Comparison of ENCODE assay signal across 15 mouse cellular contexts in genomic region chr12:29178168-29178895, GRCm38 (mm10).
A peak's percentile ranks its signal among the peaks of the same experiment; 100 is the strongest.
DNase-seq lines count a peak whose midpoint lies in the region; ATAC-seq lines count a peak whose summit lies in the region.
"Had no signal": no experiment of that assay in that cellular context is flagged by ENCODE, and none has a peak within 500 bp of the region (broad histone marks: within the 10 kb centered on the region; RNA-seq: fewer than 3 reads in every experiment).

No protein-coding gene starts in this region.

- H3K9ac ChIP-seq in hindbrain, embryonic 13.5 days = no peak overlapping the region
- no peak overlapping the region for H3K9ac ChIP-seq in midbrain, embryonic 14.5 days (replicated peaks; ENCODE audit: low read length)
- no peak overlapping the region for H3K9ac ChIP-seq in midbrain, embryonic 11.5 days (ENCODE audit: low read length)
- H3K9ac ChIP-seq: hindbrain, embryonic 12.5 days; liver, embryonic 15.5 days had no signal

- peaks cover 34% of the 10 kb centered on the region for H3K4me1 ChIP-seq in hindbrain, embryonic 13.5 days (replicated peaks)
- peaks cover 6% of the 10 kb centered on the region for H3K4me1 ChIP-seq in hindbrain, embryonic 10.5 days (replicated peaks)
- H3K4me1 ChIP-seq in midbrain, embryonic 14.5 days (ENCODE audit: control insufficient read depth, insufficient read depth, low read length) = peaks cover 6% of the 10 kb centered on the region
- H3K4me1 ChIP-seq in midbrain, embryonic 11.5 days (ENCODE audit: control insufficient read depth, insufficient read depth, low read length) = peaks cover 3% of the 10 kb centered on the region; the same call in 1 of the 2 replicates
- H3K4me1 ChIP-seq: liver, embryonic 15.5 days had no signal

- H3K4me3 ChIP-seq in hindbrain, embryonic 13.5 days = no peak overlapping the region
- no peak overlapping the region for H3K4me3 ChIP-seq in hindbrain, embryonic 10.5 days
- H3K4me3 ChIP-seq in midbrain, embryonic 14.5 days (replicated peaks; ENCODE audit: low read depth, low read length) = no peak overlapping the region
- no peak overlapping the region for H3K4me3 ChIP-seq in midbrain, embryonic 11.5 days (ENCODE audit: low read depth, low read length)
- H3K4me3 ChIP-seq: forebrain, embryonic 10.5 days; hindbrain, embryonic 12.5 days; liver, embryonic 15.5 days had no signal

- peak; percentile 13; the same call in 1 of the 2 replicates for ATAC-seq in hindbrain, embryonic 13.5 days (ENCODE audit: low FRiP score)
- ATAC-seq in midbrain, embryonic 14.5 days (ENCODE audit: low FRiP score, low TSS enrichment) = no peak
- no peak for ATAC-seq in midbrain, embryonic 11.5 days (ENCODE audit: low FRiP score)
- ATAC-seq: intestine, embryonic 16.5 days; lung, postnatal 0 days had no signal

- 0 out of 2 replicates have a peak overlapping the region, but pooled peaks have one; percentile 8 for H3K27ac ChIP-seq in hindbrain, embryonic 13.5 days
- no peak overlapping the region for H3K27ac ChIP-seq in hindbrain, embryonic 10.5 days
- no peak overlapping the region for H3K27ac ChIP-seq in midbrain, embryonic 14.5 days (replicated peaks; ENCODE audit: low read depth, low read length)
- no peak overlapping the region for H3K27ac ChIP-seq in midbrain, embryonic 11.5 days (ENCODE audit: low read depth, low read length)
- H3K27ac ChIP-seq: forebrain, embryonic 10.5 days; hindbrain, embryonic 12.5 days; liver, embryonic 15.5 days had no signal

- DNase-seq in hindbrain, embryonic 10.5 days (ENCODE audit: low spot score) = no peak
- DNase-seq in midbrain, embryonic 14.5 days = peak; percentile 21
- DNase-seq in midbrain, embryonic 11.5 days (ENCODE audit: low spot score, missing footprints) = no peak
- peak; percentile 90 for DNase-seq in MN1 (ENCODE audit: low spot score)
- DNase-seq in adrenal gland, postnatal 10 days = peak; percentile 78
- DNase-seq in layer of hippocampus, postnatal 25 days (ENCODE audit: extremely low spot score in 1 of 2, low spot score in 1 of 2) = no peak
- DNase-seq in left cerebral cortex, adult 9 months (ENCODE audit: low spot score in 2 of 2) = no peak
- DNase-seq: cerebellum, adult 9-10 months; gastrocnemius, postnatal 10 days had no signal

- H3K36me3 ChIP-seq in hindbrain, embryonic 13.5 days = no peaks in the 10 kb centered on the region
- H3K36me3 ChIP-seq in hindbrain, embryonic 10.5 days = no peaks in the 10 kb centered on the region
- H3K36me3 ChIP-seq in midbrain, embryonic 14.5 days (ENCODE audit: control insufficient read depth, insufficient read depth, low read length) = no peaks in the 10 kb centered on the region
- no peaks in the 10 kb centered on the region for H3K36me3 ChIP-seq in midbrain, embryonic 11.5 days (ENCODE audit: control insufficient read depth, insufficient read depth, low read length)
- H3K36me3 ChIP-seq: forebrain, embryonic 10.5 days; hindbrain, embryonic 12.5 days; liver, embryonic 15.5 days had no signal

- H3K9me3 ChIP-seq in hindbrain, embryonic 13.5 days = no peaks in the 10 kb centered on the region
- no peaks in the 10 kb centered on the region for H3K9me3 ChIP-seq in hindbrain, embryonic 10.5 days
- no peaks in the 10 kb centered on the region for H3K9me3 ChIP-seq in midbrain, embryonic 14.5 days (ENCODE audit: control insufficient read depth, low read length)
- no peaks in the 10 kb centered on the region for H3K9me3 ChIP-seq in midbrain, embryonic 11.5 days (ENCODE audit: control insufficient read depth, low read length)
- H3K9me3 ChIP-seq: forebrain, embryonic 10.5 days; hindbrain, embryonic 12.5 days; liver, embryonic 15.5 days had no signal

- H3K27me3 ChIP-seq in hindbrain, embryonic 13.5 days = no peaks in the 10 kb centered on the region
- no peaks in the 10 kb centered on the region for H3K27me3 ChIP-seq in hindbrain, embryonic 10.5 days (ENCODE audit: insufficient read depth, poor library complexity, severe bottlenecking)
- no peaks in the 10 kb centered on the region for H3K27me3 ChIP-seq in midbrain, embryonic 14.5 days (ENCODE audit: control insufficient read depth, insufficient read depth, low read length)
- H3K27me3 ChIP-seq in midbrain, embryonic 11.5 days (ENCODE audit: control insufficient read depth, insufficient read depth, low read length) = no peaks in the 10 kb centered on the region
- H3K27me3 ChIP-seq: hindbrain, embryonic 12.5 days; liver, embryonic 15.5 days had no signal

- WGBS in hindbrain, embryonic 13.5 days = 65% methylated on average over 14 of the region's 14 CpGs
- WGBS in hindbrain, embryonic 10.5 days = 75% methylated on average over 14 of the region's 14 CpGs
- WGBS in midbrain, embryonic 14.5 days = 65% methylated on average over 14 of the region's 14 CpGs
- 70% methylated on average over 14 of the region's 14 CpGs for WGBS in midbrain, embryonic 11.5 days

- H3K4me2 ChIP-seq in hindbrain, embryonic 13.5 days = no peak overlapping the region
- no peak overlapping the region for H3K4me2 ChIP-seq in midbrain, embryonic 14.5 days (ENCODE audit: low read length)
- no peak overlapping the region for H3K4me2 ChIP-seq in midbrain, embryonic 11.5 days
- H3K4me2 ChIP-seq: hindbrain, embryonic 12.5 days; liver, embryonic 15.5 days had no signal

Comparison
In these comparisons a context has a peak if more than half of its experiments do, and no peak if none do; other contexts are left out.
1. DNase-seq: peak in midbrain, embryonic 14.5 days (single experiment), MN1 (single experiment) and adrenal gland, postnatal 10 days (single experiment); none in hindbrain, embryonic 10.5 days (single experiment), midbrain, embryonic 11.5 days (single experiment), layer of hippocampus, postnatal 25 days (0 of 2) and left cerebral cortex, adult 9 months (0 of 2).